Mouse (Mus musculus) liver, postnatal 0 days (tissue): ENCODE measurements at regions not wholly inside any gene's neighbourhood (a gene's known extent, or its start where the extent isn't known, plus 50 kb on each side); places are given as distances from the start of the nearest gene placed in this dataset.

Source experiments
- ATAC-seq: fragments of 200-750 bp; cut with Nextera tagmentation; 2 replicates; pipeline ENCODE4 v1.8.0; 2017; ENCODE audit warnings: mild to moderate bottlenecking, moderate library complexity
- DNase-seq: peaks from one replicate; pipeline ENCODE4 v3.0.0-alpha.2; 2016
- H3K27ac ChIP-seq: fragments of 300-500 bp; sonication (generic); 2 replicates; pipeline ENCODE4 v1.5.1; 2014; ENCODE audit warnings: antibody characterized with exemption, moderate library complexity, mild to moderate bottlenecking, low read depth
- H3K27me3 ChIP-seq: fragments of 300-500 bp; sonication (generic); 2 replicates; pipeline ENCODE4 v1.6.1; 2014; ENCODE audit warnings: low read length, control low read depth, mixed read lengths; ENCODE audit not compliant: insufficient read depth
- H3K36me3 ChIP-seq: fragments of 300-500 bp; sonication (generic); replicated peaks from 2 replicates; pipeline ENCODE4 v1.6.1; 2014; ENCODE audit warnings: mild to moderate bottlenecking, control low read depth, low read length, moderate library complexity, mixed read lengths; ENCODE audit not compliant: insufficient read depth
- H3K4me1 ChIP-seq: fragments of 300-500 bp; sonication (generic); 2 replicates; pipeline ENCODE4 v1.6.1; 2014; ENCODE audit warnings: antibody characterized with exemption, mild to moderate bottlenecking, control low read depth; ENCODE audit not compliant: insufficient read depth
- H3K4me2 ChIP-seq: fragments of 300-500 bp; sonication (generic); 2 replicates; pipeline ENCODE4 v1.6.1; 2014; ENCODE audit warnings: low read depth, mild to moderate bottlenecking, low read length, moderate library complexity, mixed read lengths
- H3K4me3 ChIP-seq: fragments of 300-500 bp; sonication (generic); 2 replicates; pipeline ENCODE4 v1.5.1; 2014; ENCODE audit warnings: low read depth, low read length
- H3K9ac ChIP-seq: fragments of 300-500 bp; sonication (generic); replicated peaks from 2 replicates; pipeline ENCODE4 v1.6.1; 2014; ENCODE audit warnings: mild to moderate bottlenecking, moderate library complexity
- H3K9me3 ChIP-seq: fragments of 300-500 bp; sonication (generic); 2 replicates; pipeline ENCODE4 v1.6.1; 2016; ENCODE audit warnings: mild to moderate bottlenecking, control low read depth, low read length, mixed read lengths
- CTCF ChIP-seq: sonication (generic); IDR thresholded peaks from 2 replicates; pipeline ENCODE4 v1.5.1; 2016; ENCODE audit warnings: antibody characterized with exemption, low read depth
- EP300 ChIP-seq: IDR thresholded peaks from 2 replicates; pipeline ENCODE4 v1.6.1; 2016; ENCODE audit warnings: antibody characterized with exemption, low read depth, mild to moderate bottlenecking
- whole genome bisulfite sequencing: fragments of 180-500 bp; shearing (Covaris S2); extraction: QIAGEN DNeasy Blood & Tissue Kit; methylation state at CpG from one replicate; pipeline ENCODE4 v1.1.7; 2014; ENCODE audit not compliant: insufficient replicate concordance; 5-methylcytosine and 5-hydroxymethylcytosine counted together

GRCm38 (mm10) chr13:119149141-119149540 is 279.3 kb upstream of the Paip1 start:
- Histone ChIP-seq H3K27me3 (no peaks in the 10 kb centered on the region), H3K4me2 (no peak overlapping the region), H3K9ac (no peak overlapping the region), H3K4me3 (no peak overlapping the region), H3K9me3 (no peaks in the 10 kb centered on the region), H3K4me1 (no peaks in the 10 kb centered on the region), H3K27ac (no peak overlapping the region), H3K36me3 (no peaks in the 10 kb centered on the region)
- TF ChIP-seq EP300 (no peak), CTCF (no peak)
- 73% methylated on average over 4 of the region's 4 CpGs for WGBS
- ATAC-seq (no peak), DNase-seq (no peak)

GRCm38 (mm10) chr13:119150847-119151548 is 277.4 kb upstream of the Paip1 start:
- TF ChIP-seq EP300 (no peak), CTCF (no peak)
- H3K27me3 ChIP-seq: no peaks in the 10 kb centered on the region
- H3K4me2 ChIP-seq: no peak overlapping the region
- H3K4me1 ChIP-seq: no peaks in the 10 kb centered on the region
- 65% methylated on average over 4 of the region's 4 CpGs for WGBS
- H3K9me3 ChIP-seq: no peaks in the 10 kb centered on the region
- no peak overlapping the region for H3K4me3 ChIP-seq
- ATAC-seq (no peak), DNase-seq (no peak)
- no peak overlapping the region for H3K9ac ChIP-seq
- H3K36me3 ChIP-seq: no peaks in the 10 kb centered on the region
- no peak overlapping the region for H3K27ac ChIP-seq

GRCm38 (mm10) chr13:119177753-119178152 is 250.6 kb upstream of the Paip1 start:
- H3K27me3 ChIP-seq: no peaks in the 10 kb centered on the region
- H3K4me2 ChIP-seq: no peak overlapping the region
- no peak overlapping the region for H3K9ac ChIP-seq
- no peaks in the 10 kb centered on the region for H3K4me1 ChIP-seq
- no peak for DNase-seq
- TF ChIP-seq CTCF (no peak), EP300 (no peak)
- ATAC-seq: no peak
- H3K27ac ChIP-seq: no peak overlapping the region
- no peaks in the 10 kb centered on the region for H3K9me3 ChIP-seq
- H3K36me3 ChIP-seq: no peaks in the 10 kb centered on the region
- H3K4me3 ChIP-seq: no peak overlapping the region
- 48% methylated on average over 4 of the region's 4 CpGs for WGBS

GRCm38 (mm10) chr13:119178212-119178611 is 250.2 kb upstream of the Paip1 start:
- Histone ChIP-seq H3K4me2 (no peak overlapping the region), H3K9ac (no peak overlapping the region), H3K27me3 (no peaks in the 10 kb centered on the region), H3K4me3 (no peak overlapping the region), H3K27ac (no peak overlapping the region), H3K4me1 (no peaks in the 10 kb centered on the region), H3K9me3 (no peaks in the 10 kb centered on the region), H3K36me3 (no peaks in the 10 kb centered on the region)
- DNase-seq: no peak
- 64% methylated on average over 5 of the region's 5 CpGs for WGBS
- TF ChIP-seq EP300: no peak
- no peak for TF ChIP-seq CTCF
- no peak for ATAC-seq

GRCm38 (mm10) chr13:119179157-119179920 is 249.1 kb upstream of the Paip1 start:
- Histone ChIP-seq H3K4me2 (no peak overlapping the region), H3K27ac (no peak overlapping the region), H3K9me3 (no peaks in the 10 kb centered on the region), H3K36me3 (no peaks in the 10 kb centered on the region), H3K4me3 (no peak overlapping the region), H3K27me3 (no peaks in the 10 kb centered on the region), H3K9ac (no peak overlapping the region), H3K4me1 (no peaks in the 10 kb centered on the region)
- ATAC-seq: no peak
- TF ChIP-seq CTCF (no peak), EP300 (no peak)
- DNase-seq: no peak
- 31% methylated on average over 1 of the region's 1 CpGs for WGBS

GRCm38 (mm10) chr13:119184322-119184877 is 244.0 kb upstream of the Paip1 start:
- Histone ChIP-seq H3K27ac (no peak overlapping the region), H3K4me3 (no peak overlapping the region), H3K27me3 (no peaks in the 10 kb centered on the region), H3K4me2 (no peak overlapping the region), H3K9ac (no peak overlapping the region), H3K4me1 (no peaks in the 10 kb centered on the region), H3K9me3 (no peaks in the 10 kb centered on the region), H3K36me3 (no peaks in the 10 kb centered on the region)
- TF ChIP-seq EP300: no peak
- TF ChIP-seq CTCF: no peak
- no peak; the same call in 1 of the 2 replicates for ATAC-seq
- DNase-seq: no peak
- 92% methylated on average over 6 of the region's 6 CpGs for WGBS
